Mouse (Mus musculus) hindbrain, embryonic 14.5 days (tissue): Measurements from ENCODE around the gene Hspa12a. TPM values are rescaled to one million over a fixed set of nuclear protein-coding genes. Genes with fewer than 3 reads are reported as not detected.
A peak's percentile ranks its signal among the peaks of the same experiment; 100 is the strongest.
"Not testable (repeated sequence)": the region's sequence is repeated elsewhere in the genome, so short reads cannot be mapped to it uniquely, and the experiment has no call there.

Experiments
- ATAC-seq: fragments of 200-750 bp; cut with Nextera tagmentation; 2 replicates; pipeline ENCODE4 v1.8.0; 2017; ENCODE audit warnings: moderate number of reproducible peaks, mild to moderate bottlenecking, moderate TSS enrichment, moderate library complexity; ENCODE audit not compliant: low FRiP score
- DNase-seq: peaks from one replicate; pipeline ENCODE4 v3.0.0-alpha.2; 2015; ENCODE audit warnings: low spot score
- H3K27ac ChIP-seq: fragments of 300-500 bp; sonication (generic); 2 replicates; pipeline ENCODE4 v1.5.1; 2014; ENCODE audit warnings: mild to moderate bottlenecking, moderate library complexity
- H3K27me3 ChIP-seq: fragments of 300-500 bp; sonication (generic); 2 replicates; pipeline ENCODE4 v1.6.1; 2014; ENCODE audit warnings: mild to moderate bottlenecking, low read length, mixed read lengths; ENCODE audit not compliant: control insufficient read depth, insufficient read depth
- H3K36me3 ChIP-seq: fragments of 300-500 bp; sonication (generic); replicated peaks from 2 replicates; pipeline ENCODE4 v1.6.1; 2014; ENCODE audit not compliant: control insufficient read depth, insufficient read depth
- H3K4me1 ChIP-seq: fragments of 300-500 bp; sonication (generic); replicated peaks from 2 replicates; pipeline ENCODE4 v1.6.1; 2014; ENCODE audit warnings: antibody characterized with exemption, low read length, mixed read lengths; ENCODE audit not compliant: control insufficient read depth, insufficient read depth
- H3K4me2 ChIP-seq: fragments of 300-500 bp; sonication (generic); replicated peaks from 2 replicates; pipeline ENCODE4 v1.6.1; 2014; ENCODE audit warnings: mild to moderate bottlenecking, moderate library complexity
- H3K4me3 ChIP-seq: fragments of 300-500 bp; sonication (generic); replicated peaks from 2 replicates; pipeline ENCODE4 v1.5.1; 2014; ENCODE audit warnings: mild to moderate bottlenecking, low read length
- H3K9ac ChIP-seq: fragments of 300-500 bp; sonication (generic); 2 replicates; pipeline ENCODE4 v1.6.1; 2014
- H3K9me3 ChIP-seq: fragments of 300-500 bp; sonication (generic); 2 replicates; pipeline ENCODE4 v1.6.1; 2016; ENCODE audit warnings: low read length; ENCODE audit not compliant: control insufficient read depth
- WGBS: fragments of 180-500 bp; shearing (Covaris S2); extraction: QIAGEN DNeasy Blood & Tissue Kit; methylation state at CpG from one replicate; pipeline ENCODE4 v1.1.7; 2014; 5-methylcytosine and 5-hydroxymethylcytosine counted together
- polyA plus RNA-seq: library from polyadenylated mRNA; unstranded; fragments of >200 nt; fragmentation: Nextera tagmentation; extraction: Ambion mirVana; gene quantifications from 2 replicates; pipeline ENCODE4 v1.2.1, GENCODE M21; 2014

The Hspa12a gene
- polyA plus RNA-seq, 1 experiment from 2014 or later, result 40.5 TPM

DNA sequence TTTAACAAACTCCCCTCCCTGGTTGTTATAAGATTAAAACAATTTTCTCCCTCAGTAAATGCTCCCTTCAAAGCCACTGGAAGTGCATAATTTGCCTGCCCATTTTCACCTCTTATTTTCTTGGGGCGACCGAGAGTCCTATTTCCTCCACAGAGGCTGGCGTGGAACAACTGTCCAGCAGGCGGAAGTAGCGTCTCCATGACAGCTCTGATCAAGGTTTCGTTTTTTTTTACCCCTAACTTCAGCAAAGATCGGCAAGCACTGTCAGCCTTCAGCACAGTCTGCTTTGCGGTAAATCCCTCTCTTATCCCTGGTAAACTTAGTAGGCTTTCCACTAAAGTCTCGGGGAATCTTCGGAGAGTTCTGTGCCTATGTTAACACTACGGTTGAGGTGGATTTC is 24.9 kb downstream of the Hspa12a start:
- ATAC-seq (no peak), DNase-seq (no peak)
- H3K27ac ChIP-seq, result no peak overlapping the region
- H3K4me3 ChIP-seq, result no peak overlapping the region
- H3K9ac ChIP-seq, result no peak overlapping the region
- peaks cover 33% of the 10 kb centered on the region for H3K27me3 ChIP-seq
- H3K4me1 ChIP-seq, result peaks cover 5% of the 10 kb centered on the region; the same call in 1 of the 2 replicates
- H3K9me3 ChIP-seq, result no peaks in the 10 kb centered on the region
- no peaks in the 10 kb centered on the region for H3K36me3 ChIP-seq
- H3K4me2 ChIP-seq, result peak overlapping the region; percentile 21; the same call in 1 of the 2 replicates
- WGBS, result 17% methylated on average over 11 of the region's 11 CpGs

DNA sequence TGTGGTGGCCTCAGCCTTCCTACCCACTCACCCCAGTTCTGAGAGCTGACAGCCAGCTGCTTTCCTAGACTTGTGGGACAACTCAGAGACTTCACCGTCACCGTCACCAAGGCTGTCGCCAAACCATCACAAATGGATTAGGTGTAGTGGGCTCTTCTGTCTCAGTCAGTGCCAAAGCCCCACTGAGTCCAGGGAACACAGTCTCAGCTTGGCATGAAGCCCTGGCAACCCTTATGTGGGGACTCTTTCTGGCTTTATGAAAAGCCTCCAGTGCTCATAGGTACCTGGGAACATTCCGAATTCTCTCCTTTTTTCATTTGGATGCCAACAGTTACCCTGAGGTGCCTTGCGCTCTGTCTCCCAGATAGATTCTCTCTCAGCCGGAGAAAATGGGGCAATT is 30.2 kb downstream of the Hspa12a start:
- no peak for DNase-seq
- Histone ChIP-seq H3K27me3 (peaks cover 30% of the 10 kb centered on the region), H3K27ac (no peak overlapping the region)

DNA sequence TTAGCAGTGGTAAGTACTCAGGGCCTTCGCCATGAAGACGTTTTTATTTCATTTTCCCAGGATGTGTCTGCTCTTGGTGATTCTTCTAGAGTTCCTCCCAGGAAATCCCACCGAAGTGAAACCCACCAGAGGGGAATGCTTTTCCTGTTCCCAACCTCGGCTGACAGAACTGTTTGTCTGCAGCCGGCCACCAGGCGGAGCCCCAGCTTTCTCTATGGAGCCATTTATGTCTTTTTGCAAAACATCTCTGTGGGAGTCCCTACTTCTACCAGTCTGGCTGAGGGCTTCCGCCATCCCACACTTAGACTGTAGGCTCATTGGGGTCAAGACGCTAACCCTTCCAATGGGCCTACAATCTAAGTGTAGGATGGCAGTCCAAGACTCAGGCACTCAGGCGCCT is 32.1 kb downstream of the Hspa12a start:
- Histone ChIP-seq H3K4me2 (peak overlapping the region; percentile 60), H3K4me3 (peak overlapping the region; percentile 33), H3K27ac (no peak overlapping the region), H3K4me1 (peaks cover 6% of the 10 kb centered on the region), H3K36me3 (no peaks in the 10 kb centered on the region), H3K9ac (peak overlapping the region; percentile 56), H3K27me3 (peaks cover 27% of the 10 kb centered on the region), H3K9me3 (no peaks in the 10 kb centered on the region)
- ATAC-seq (peak; percentile 71), DNase-seq (peak; percentile 88)
- WGBS, result 11% methylated on average over 9 of the region's 9 CpGs

More for the DNA sequence above, 30.2 kb downstream of the Hspa12a start:
- Histone ChIP-seq H3K4me3 (no peak overlapping the region), H3K9ac (no peak overlapping the region), H3K9me3 (no peaks in the 10 kb centered on the region), H3K4me2 (no peak overlapping the region), H3K4me1 (peaks cover 6% of the 10 kb centered on the region), H3K36me3 (no peaks in the 10 kb centered on the region)
- no peak for ATAC-seq
- WGBS, result 71% methylated on average over 6 of the region's 6 CpGs

DNA sequence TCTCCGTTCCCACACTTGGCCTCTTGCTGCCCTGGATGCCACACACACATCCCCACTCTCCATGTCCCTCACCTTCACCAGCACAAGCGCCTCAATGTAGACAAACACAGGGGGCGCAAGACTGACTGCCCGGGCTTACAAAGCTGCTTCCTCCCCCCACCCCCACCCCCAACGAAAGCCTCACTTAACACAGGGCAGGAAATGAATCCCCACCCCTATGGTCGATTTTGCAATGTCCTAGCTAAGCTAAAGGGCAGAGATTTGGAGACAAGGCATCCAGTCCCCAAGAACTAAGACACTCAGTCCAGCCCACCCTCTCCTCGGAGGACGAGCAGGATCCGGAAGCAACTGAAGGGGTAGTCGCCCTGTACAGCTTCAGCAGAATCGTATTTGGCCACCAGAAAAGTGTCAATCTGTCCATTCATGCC is 32.5 kb downstream of the Hspa12a start:
- WGBS, result 1% methylated on average over 11 of the region's 11 CpGs
- peaks cover 27% of the 10 kb centered on the region for H3K27me3 ChIP-seq
- no peaks in the 10 kb centered on the region for H3K36me3 ChIP-seq
- peak overlapping the region; percentile 60 for H3K4me2 ChIP-seq
- peak overlapping the region; percentile 33 for H3K4me3 ChIP-seq
- ATAC-seq, result peak; percentile 56; the same call in 1 of the 2 replicates
- no peak for DNase-seq
- H3K9ac ChIP-seq, result peak overlapping the region; percentile 56
- H3K27ac ChIP-seq, result no peak overlapping the region
- peaks cover 6% of the 10 kb centered on the region for H3K4me1 ChIP-seq
- no peaks in the 10 kb centered on the region for H3K9me3 ChIP-seq

DNA sequence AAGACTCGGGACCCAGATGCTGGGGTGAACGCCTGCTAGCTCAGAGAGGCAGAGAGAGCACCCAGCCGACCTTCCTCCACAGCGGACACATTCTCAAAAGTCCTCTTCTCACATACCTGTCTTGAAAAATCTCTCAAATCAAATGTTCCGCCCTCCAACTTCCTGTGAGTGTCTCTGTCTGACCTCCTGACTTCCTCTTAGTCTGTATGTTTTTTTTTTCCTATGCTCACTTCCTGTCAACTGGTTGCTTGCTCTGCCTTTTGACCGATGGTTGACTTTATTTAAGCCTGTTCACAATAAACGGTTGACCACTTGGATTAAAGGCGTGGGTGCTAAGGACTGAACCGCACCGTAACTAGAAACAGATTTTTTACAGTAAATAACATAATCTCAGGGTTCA is 35.4 kb downstream of the Hspa12a start:
- DNase-seq (no peak), ATAC-seq (no peak)
- Histone ChIP-seq H3K36me3 (no peaks in the 10 kb centered on the region), H3K27me3 (peaks cover 22% of the 10 kb centered on the region), H3K4me2 (no peak overlapping the region), H3K4me3 (no peak overlapping the region), H3K4me1 (peaks cover 6% of the 10 kb centered on the region), H3K9me3 (no peaks in the 10 kb centered on the region), H3K9ac (no peak overlapping the region), H3K27ac (no peak overlapping the region)
- WGBS, result 88% methylated on average over 10 of the region's 10 CpGs

DNA sequence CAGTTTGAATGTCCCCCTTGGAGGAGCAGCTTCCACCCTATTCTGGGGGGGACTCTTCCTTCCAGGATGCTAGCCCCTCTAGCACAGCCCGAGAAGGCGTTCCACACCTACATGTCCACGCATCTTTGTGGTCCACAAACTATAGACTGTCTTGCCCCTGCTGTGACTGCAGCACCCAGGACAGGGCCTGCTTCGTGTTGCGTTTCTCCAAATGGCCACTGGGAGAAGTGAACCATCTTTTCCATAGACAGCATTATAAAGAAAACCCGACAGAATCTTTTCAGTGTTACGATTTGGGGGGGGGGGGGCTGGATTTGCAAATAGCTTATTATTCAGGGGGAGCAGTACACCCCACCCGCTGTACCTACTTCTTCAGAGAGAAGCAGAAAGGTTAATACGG is 36.8 kb downstream of the Hspa12a start:
- H3K27me3 ChIP-seq, result peaks cover 14% of the 10 kb centered on the region; the same call in 1 of the 2 replicates
- H3K4me2 ChIP-seq, result no peak overlapping the region
- ATAC-seq, result no peak
- no peak overlapping the region for H3K9ac ChIP-seq
- 50% methylated on average over 9 of the region's 9 CpGs for WGBS
- H3K4me1 ChIP-seq, result peaks cover 6% of the 10 kb centered on the region
- no peak overlapping the region for H3K4me3 ChIP-seq
- no peak for DNase-seq
- H3K9me3 ChIP-seq, result no peaks in the 10 kb centered on the region
- no peaks in the 10 kb centered on the region for H3K36me3 ChIP-seq
- H3K27ac ChIP-seq, result no peak overlapping the region

DNA sequence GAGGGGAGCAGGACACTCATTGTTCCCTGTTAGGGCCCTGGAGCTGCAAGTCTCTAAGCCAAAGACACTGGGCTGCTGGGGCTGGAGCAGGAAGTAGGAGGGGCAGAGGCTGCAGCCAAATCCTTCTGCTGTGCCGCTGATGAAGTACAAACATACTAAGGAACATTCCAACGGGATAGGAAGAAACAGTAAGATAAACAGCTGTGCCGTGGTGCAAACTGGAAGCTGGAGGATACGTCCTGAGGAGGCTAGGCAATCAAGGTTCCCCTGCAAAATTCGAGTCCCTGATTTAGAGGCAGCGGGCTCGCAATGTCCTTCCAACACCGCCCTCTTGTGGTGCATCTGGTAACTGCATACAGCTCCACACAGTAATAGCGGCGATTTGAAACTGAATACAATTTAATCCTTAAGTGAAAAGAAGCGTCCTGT is 39.5 kb downstream of the Hspa12a start:
- Histone ChIP-seq H3K36me3 (no peaks in the 10 kb centered on the region), H3K4me1 (no peaks in the 10 kb centered on the region), H3K9me3 (no peaks in the 10 kb centered on the region), H3K27ac (no peak overlapping the region), H3K4me3 (peak overlapping the region; percentile 18; the same call in 1 of the 2 replicates), H3K27me3 (peaks cover 12% of the 10 kb centered on the region; the same call in 1 of the 2 replicates), H3K9ac (peak overlapping the region; percentile 41; the same call in 1 of the 2 replicates), H3K4me2 (peak overlapping the region; percentile 50)
- under 1% methylated on average over 11 of the region's 11 CpGs for WGBS
- DNase-seq (peak; percentile 98), ATAC-seq (no peak)

DNA sequence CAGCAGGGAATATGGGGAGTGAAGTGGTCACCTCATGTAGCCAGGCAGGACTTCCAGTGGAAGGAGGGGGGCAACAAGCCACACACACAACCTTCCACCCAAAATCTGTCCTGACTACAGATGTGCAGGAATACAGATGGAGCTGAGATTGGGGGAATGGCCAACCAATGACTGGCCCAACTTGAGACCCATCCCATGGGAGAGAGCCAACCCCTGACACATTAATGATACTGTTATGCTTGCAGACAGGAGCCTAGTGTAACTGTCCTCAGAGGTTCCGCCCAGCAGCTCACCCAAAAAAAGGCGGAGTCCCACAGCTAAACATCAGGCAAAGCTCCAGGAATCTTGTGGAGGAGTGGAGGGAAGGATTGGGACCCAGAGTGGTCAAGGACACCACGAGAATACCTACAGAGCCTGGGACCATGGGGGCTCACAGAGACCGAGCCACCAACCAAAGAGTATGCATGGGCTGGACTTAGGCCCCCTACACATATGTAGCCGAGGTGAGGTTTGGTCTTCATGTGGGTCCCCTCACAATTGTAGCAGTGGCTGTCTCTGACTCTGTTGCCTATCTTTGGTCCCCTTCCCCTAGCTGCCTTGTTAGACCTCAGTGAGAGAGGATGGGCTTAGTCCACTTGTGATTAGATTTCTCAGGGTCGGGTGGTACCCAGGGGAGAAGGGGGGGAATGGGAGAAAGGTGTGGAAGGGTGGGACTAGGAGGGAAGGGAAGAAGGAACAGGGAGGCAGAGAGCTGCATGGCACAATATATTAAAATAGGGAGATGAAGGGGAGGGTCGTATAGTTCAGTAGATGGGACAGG is 40.2 kb downstream of the Hspa12a start:
- peak overlapping the region; percentile 18; the same call in 1 of the 2 replicates for H3K4me3 ChIP-seq
- ATAC-seq, result no peak

DNA sequence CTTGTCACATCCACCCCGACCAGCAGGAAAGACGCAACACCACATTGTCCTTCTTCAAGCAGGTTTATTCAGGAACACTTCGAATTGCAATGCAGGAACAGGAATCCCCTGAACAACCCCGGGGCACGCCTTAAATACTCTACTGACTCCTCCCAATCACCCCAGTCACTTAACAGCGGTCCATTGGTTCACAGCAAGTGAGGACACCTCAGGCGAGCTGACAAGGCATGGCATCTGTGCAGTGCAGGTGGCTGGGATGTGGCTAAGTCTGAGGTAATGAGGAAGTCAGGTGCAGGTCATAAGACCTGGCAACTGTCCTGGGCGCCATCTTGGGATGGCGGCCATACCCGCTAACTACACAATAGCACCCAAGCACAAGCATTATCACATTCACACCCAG is 43.0 kb downstream of the Hspa12a start:
- WGBS, result 91% methylated on average over 10 of the region's 10 CpGs
- H3K4me2 ChIP-seq, ATAC-seq, H3K4me3 ChIP-seq, H3K27ac ChIP-seq, DNase-seq, H3K27me3 ChIP-seq, H3K9ac ChIP-seq, H3K36me3 ChIP-seq, H3K9me3 ChIP-seq, H3K4me1 ChIP-seq: not testable (repeated sequence)

More for the DNA sequence above, 40.2 kb downstream of the Hspa12a start:
- no peak for DNase-seq
- 0 out of 2 replicates have a peak, but pooled peaks cover under 1% of the 10 kb centered on the region for H3K9me3 ChIP-seq
- peak overlapping the region; percentile 50 for H3K4me2 ChIP-seq
- H3K4me1 ChIP-seq, result no peaks in the 10 kb centered on the region
- 68% methylated on average over 7 of the region's 7 CpGs for WGBS
- no peak overlapping the region for H3K27ac ChIP-seq
- H3K9ac ChIP-seq, result peak overlapping the region; percentile 41; the same call in 1 of the 2 replicates
- H3K27me3 ChIP-seq, result peaks cover 12% of the 10 kb centered on the region; the same call in 1 of the 2 replicates
- no peaks in the 10 kb centered on the region for H3K36me3 ChIP-seq
